Mouse (Mus musculus) CH12.LX (cell line): ENCODE measurements around the gene Nadsyn1. TPM values are rescaled to one million over a fixed set of nuclear protein-coding genes. Genes with fewer than 3 reads are reported as not detected.

Experiments used
- DNase-seq: peaks from one replicate; pipeline ENCODE4 v3.0.0-alpha.2; 2013; ENCODE audit errors: extremely low read depth
- H3K27ac ChIP-seq: 2 replicates; pipeline ENCODE4 v1.5.1; 2012; ENCODE audit warnings: low read depth, mild to moderate bottlenecking, control low read depth, moderate library complexity; ENCODE audit not compliant: insufficient read depth
- H3K27me3 ChIP-seq: replicated peaks from 2 replicates; pipeline ENCODE3; 2012; ENCODE audit warnings: inconsistent platforms
- H3K36me3 ChIP-seq, 2 experiments: replicated peaks in 1 of 2; 2 replicates each; pipeline versions ENCODE3 to v1.6.1; 2012; ENCODE audit warnings: inconsistent platforms in 1 of 2, low read length in 1 of 2, mild to moderate bottlenecking in 1 of 2, mixed read lengths in 1 of 2, moderate library complexity in 1 of 2; ENCODE audit not compliant: control insufficient read depth in 1 of 2, insufficient read depth in 1 of 2
- H3K4me1 ChIP-seq, 2 experiments: 2 replicates each; pipeline ENCODE4 v1.6.1; 2012; ENCODE audit warnings: inconsistent platforms in 1 of 2, moderate library complexity in 1 of 2; ENCODE audit not compliant: insufficient read depth in 2 of 2, control insufficient read depth in 1 of 2
- H3K4me2 ChIP-seq: 2 replicates; pipeline ENCODE4 v1.6.1; 2012; ENCODE audit warnings: low read depth, mild to moderate bottlenecking, control low read depth; ENCODE audit not compliant: poor library complexity, insufficient read depth, severe bottlenecking
- H3K4me3 ChIP-seq, 3 experiments: fragments of 150-350 bp in 1 of 3; sonication (generic) in 1 of 3; replicated peaks in 1 of 3; 2 replicates each; pipeline versions ENCODE3 to v1.5.1; 2011 to 2012; ENCODE audit warnings: low read depth in 2 of 3, low read length in 2 of 3, mild to moderate bottlenecking in 2 of 3, moderate library complexity in 2 of 3, control low read depth in 1 of 3, improper control_type of control experiment in 1 of 3, inconsistent platforms in 1 of 3, mixed read lengths in 1 of 3; ENCODE audit not compliant: poor library complexity in 1 of 3
- H3K79me2 ChIP-seq: replicated peaks from 2 replicates; pipeline ENCODE4 v1.6.1; 2012; ENCODE audit warnings: mild to moderate bottlenecking, moderate library complexity; ENCODE audit not compliant: control insufficient read depth, poor library complexity, insufficient read depth, severe bottlenecking; ENCODE audit errors: extremely low read depth
- H3K9ac ChIP-seq: 2 replicates; pipeline ENCODE4 v1.6.1; 2012; ENCODE audit warnings: low read depth, mild to moderate bottlenecking, control low read depth, moderate library complexity; ENCODE audit not compliant: insufficient read depth
- H3K9me3 ChIP-seq: replicated peaks from 2 replicates; pipeline ENCODE3; 2012; ENCODE audit warnings: low read length, inconsistent platforms, mixed read lengths
- BHLHE40 ChIP-seq: IDR thresholded peaks from 2 replicates; pipeline ENCODE4 v1.6.1; 2011; ENCODE audit warnings: mild to moderate bottlenecking, low read depth, low read length, improper control_type of control experiment
- CHD2 ChIP-seq: IDR thresholded peaks from 2 replicates; pipeline ENCODE4 v1.6.1; 2011; ENCODE audit warnings: low read length, improper control_type of control experiment
- CTCF ChIP-seq, 2 experiments: IDR thresholded peaks in 1 of 2; conservative IDR thresholded peaks in 1 of 2; 2 replicates each; pipeline ENCODE4 v1.5.1; 2011 to 2012; ENCODE audit warnings: low read depth in 2 of 2, low read length in 2 of 2, improper control_type of control experiment in 1 of 2, inconsistent platforms in 1 of 2, mild to moderate bottlenecking in 1 of 2, moderate library complexity in 1 of 2
- EP300 ChIP-seq: IDR thresholded peaks from 2 replicates; pipeline ENCODE4 v1.6.1; 2011; ENCODE audit warnings: low read length, improper control_type of control experiment
- ETS1 ChIP-seq: conservative IDR thresholded peaks from 2 replicates; pipeline ENCODE4 v1.6.1; 2012; ENCODE audit warnings: low read depth, mild to moderate bottlenecking, inconsistent platforms, low read length, improper control_type of control experiment, moderate library complexity
- HCFC1 ChIP-seq: IDR thresholded peaks from 2 replicates; pipeline ENCODE4 v1.6.1; 2012; ENCODE audit warnings: low read depth, mild to moderate bottlenecking, inconsistent platforms, low read length, improper control_type of control experiment
- IRF4 ChIP-seq: IDR thresholded peaks from 2 replicates; pipeline ENCODE4 v1.6.1; 2014; ENCODE audit warnings: low read depth, mild to moderate bottlenecking, inconsistent platforms, low read length, improper control_type of control experiment
- JUND ChIP-seq: conservative IDR thresholded peaks from 2 replicates; pipeline ENCODE4 v1.6.1; 2011; ENCODE audit warnings: low read depth, low read length, improper control_type of control experiment
- KAT2A ChIP-seq: IDR thresholded peaks from 2 replicates; pipeline ENCODE4 v1.6.1; 2012; ENCODE audit warnings: low read length, improper control_type of control experiment, inconsistent platforms; ENCODE audit not compliant: insufficient replicate concordance
- MAFK ChIP-seq: IDR thresholded peaks from 2 replicates; pipeline ENCODE4 v1.6.1; 2011; ENCODE audit warnings: low read length, improper control_type of control experiment; ENCODE audit not compliant: insufficient replicate concordance
- MAX ChIP-seq: IDR thresholded peaks from 2 replicates; pipeline ENCODE4 v1.6.1; 2011; ENCODE audit warnings: low read length, improper control_type of control experiment
- MEF2A ChIP-seq: IDR thresholded peaks from 2 replicates; pipeline ENCODE4 v1.6.1; 2014; ENCODE audit warnings: low read depth, mild to moderate bottlenecking, inconsistent platforms, low read length, improper control_type of control experiment, borderline replicate concordance
- MYC ChIP-seq: IDR thresholded peaks from 2 replicates; pipeline ENCODE4 v1.6.1; 2011; ENCODE audit warnings: low read depth, mild to moderate bottlenecking, improper control_type of control experiment, low read length
- NELFE ChIP-seq: IDR thresholded peaks from 2 replicates; pipeline ENCODE4 v1.6.1; 2011; ENCODE audit warnings: low read depth, low read length, improper control_type of control experiment
- NRF1 ChIP-seq: IDR thresholded peaks from 2 replicates; pipeline ENCODE4 v1.6.1; 2014; ENCODE audit warnings: low read depth, mild to moderate bottlenecking, inconsistent platforms, low read length, improper control_type of control experiment, moderate library complexity
- PAX5 ChIP-seq: IDR thresholded peaks from 2 replicates; pipeline ENCODE4 v1.6.1; 2012; ENCODE audit warnings: low read length, inconsistent platforms, mixed read lengths
- POLR2A ChIP-seq: IDR thresholded peaks from 2 replicates; pipeline ENCODE4 v1.6.1; 2011; ENCODE audit warnings: low read depth, mild to moderate bottlenecking, improper control_type of control experiment, low read length
- POLR2AphosphoS2 ChIP-seq: IDR thresholded peaks from 2 replicates; pipeline ENCODE4 v1.6.1; 2011; ENCODE audit warnings: low read depth, low read length, improper control_type of control experiment
- SIN3A ChIP-seq: IDR thresholded peaks from 2 replicates; pipeline ENCODE4 v1.6.1; 2012; ENCODE audit warnings: low read length, improper control_type of control experiment, inconsistent platforms
- SMC3 ChIP-seq: IDR thresholded peaks from 2 replicates; pipeline ENCODE4 v1.6.1; 2011; ENCODE audit warnings: low read depth, low read length, improper control_type of control experiment
- TBP ChIP-seq: conservative IDR thresholded peaks from 2 replicates; pipeline ENCODE4 v1.6.1; 2011; ENCODE audit warnings: low read depth, low read length, improper control_type of control experiment
- TCF12 ChIP-seq: IDR thresholded peaks from 2 replicates; pipeline ENCODE4 v1.6.1; 2014; ENCODE audit warnings: low read depth, mild to moderate bottlenecking, inconsistent platforms, low read length, improper control_type of control experiment
- UBTF ChIP-seq: IDR thresholded peaks from 2 replicates; pipeline ENCODE4 v1.6.1; 2012; ENCODE audit warnings: low read depth, mild to moderate bottlenecking, inconsistent platforms, low read length, improper control_type of control experiment, moderate library complexity
- ZC3H11A ChIP-seq: IDR thresholded peaks from 2 replicates; pipeline ENCODE4 v1.6.1; 2012; ENCODE audit warnings: low read depth, mild to moderate bottlenecking, inconsistent platforms, low read length, improper control_type of control experiment
- ZNF384 ChIP-seq: IDR thresholded peaks from 2 replicates; pipeline ENCODE4 v1.6.1; 2012; ENCODE audit warnings: low read depth, low read length, improper control_type of control experiment, inconsistent platforms
- dilution Hi-C: fragments of 300-500 bp; cut with MboI; formaldehyde crosslinking; loops from 2 replicates; pipeline ENCODE4 v1.14.3; 2020; ENCODE audit warnings: low sequenced_read_pairs; ENCODE audit not compliant: extremely low pct_unique_long_range_greater_than_20kb, extremely low pct_ligation_motif_present
- in situ Hi-C: fragments of 300-500 bp; cut with MboI; formaldehyde crosslinking; loops from 3 replicates; pipeline ENCODE4 v1.14.3; 2019; ENCODE audit warnings: low sequenced_read_pairs, low pct_ligation_motif_present, low pct_unique_long_range_greater_than_20kb, mixed read lengths
- polyA plus RNA-seq: library from polyadenylated mRNA; unstranded; fragments of >175 nt; gene quantifications from 2 replicates; pipeline ENCODE4 v1.2.1, GENCODE M21; 2012; ENCODE audit warnings: low read depth; ENCODE audit not compliant: insufficient read length
- total RNA-seq, 2 experiments: library from RNA; depleted of rRNA; stranded (reverse); fragments of 300-350 nt in 1 of 2; fragments of >200 nt in 1 of 2; gene quantifications; 2 replicates each; pipeline ENCODE4 v1.2.3; 2012 to 2014

Gene Nadsyn1
- total and polyA plus RNA-seq, 3 experiments = 5.4 to 11.7 (median 8.6) TPM

DNA sequence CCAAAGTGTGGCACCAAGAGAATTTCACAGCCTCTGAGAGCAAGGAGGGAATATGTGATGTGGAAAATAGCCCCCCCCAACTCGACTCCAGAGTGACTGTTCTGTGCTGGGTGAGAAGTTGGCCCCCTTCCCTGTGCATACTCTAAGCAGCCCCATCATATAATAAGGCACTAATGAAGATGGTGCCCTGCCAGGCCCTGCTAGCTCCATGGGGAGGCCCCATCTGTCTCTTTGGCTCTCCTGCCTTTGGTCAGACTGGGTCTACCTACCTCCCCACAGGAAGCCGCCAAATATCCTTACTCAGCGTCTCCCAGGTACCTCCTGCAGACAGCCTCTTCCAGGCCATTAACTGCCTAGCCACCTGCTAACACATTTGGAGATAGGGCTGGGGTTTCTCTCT is 63.7 kb downstream of the Nadsyn1 start:
- peaks cover 6 to 10% of the 10 kb centered on the region in 2 experiments; a peak in 3 of 4 replicates for H3K4me1 ChIP-seq
- H3K27ac ChIP-seq = no peak overlapping the region
- no peak overlapping the region for H3K4me3 ChIP-seq
- dilution Hi-C loops (no loop called here), in situ Hi-C loops (no loop called here)
- no peak overlapping the region for H3K4me2 ChIP-seq
- H3K9ac ChIP-seq = no peak overlapping the region
- no peak for DNase-seq
- no peaks in the 10 kb centered on the region for H3K79me2 ChIP-seq
- no peaks in the 10 kb centered on the region for H3K36me3 ChIP-seq
- H3K27me3 ChIP-seq = peaks cover 60% of the 10 kb centered on the region
- H3K9me3 ChIP-seq = no peaks in the 10 kb centered on the region
- TF ChIP-seq MYC = no peak
- TF ChIP-seq PAX5 = no peak
- no peak for TF ChIP-seq ZC3H11A
- no peak for TF ChIP-seq ZNF384
- no peak for TF ChIP-seq NRF1
- no peak for TF ChIP-seq ETS1
- TF ChIP-seq TCF12 = no peak
- TF ChIP-seq POLR2AphosphoS2 = no peak
- no peak for TF ChIP-seq MAFK
- no peak for TF ChIP-seq UBTF
- no peak for TF ChIP-seq POLR2A
- no peak for TF ChIP-seq EP300
- no peak for TF ChIP-seq SIN3A
- TF ChIP-seq HCFC1 = no peak
- TF ChIP-seq, all 38 proteins: peak for 0

DNA sequence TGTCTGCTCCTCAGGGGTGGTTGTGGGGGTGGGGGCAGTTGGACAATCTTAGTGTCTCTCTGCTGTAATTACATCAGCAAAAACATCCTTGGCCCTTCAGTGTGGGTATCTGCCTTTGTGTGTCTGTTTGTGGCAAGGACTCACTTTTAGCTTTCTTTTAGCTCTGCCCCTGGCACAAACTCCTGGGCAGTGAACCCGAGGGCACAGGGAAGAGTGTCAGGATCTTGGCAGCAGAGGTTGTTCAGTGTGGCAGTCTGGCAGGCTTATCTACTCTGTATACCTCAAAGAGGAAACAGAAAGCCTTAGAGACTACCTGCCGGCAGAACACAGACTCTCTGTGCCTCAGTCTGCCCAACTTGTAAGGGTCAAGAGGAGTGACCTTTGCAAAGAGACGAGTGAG is 65.0 kb downstream of the Nadsyn1 start:
- no peak for TF ChIP-seq POLR2AphosphoS2
- TF ChIP-seq BHLHE40 = no peak
- no peak for TF ChIP-seq PAX5
- no peak for TF ChIP-seq MYC
- no peak for TF ChIP-seq KAT2A
- TF ChIP-seq NELFE = no peak
- no peak for TF ChIP-seq JUND
- no peak for TF ChIP-seq CTCF (conservative IDR thresholded peaks at IDR 0.05 in 1 of 2, IDR thresholded peaks at IDR 0.05 in 1 of 2; ENCODE audit: low read depth in 2 of 2, low read length in 2 of 2)
- TF ChIP-seq TBP = no peak
- TF ChIP-seq POLR2A = no peak
- no peak for TF ChIP-seq MAX
- no peak for TF ChIP-seq CHD2
- TF ChIP-seq MEF2A = no peak
- no peak for TF ChIP-seq SMC3
- no peak for TF ChIP-seq IRF4
- TF ChIP-seq NRF1 = no peak
- no peak for TF ChIP-seq MAFK
- peak overlapping the region; percentile 93 for H3K4me2 ChIP-seq
- in situ Hi-C loops = no loop called here

More for the DNA sequence above, 65.0 kb downstream of the Nadsyn1 start:
- Histone ChIP-seq H3K4me3 (peak overlapping the region in 1 of 3 experiments; percentile 47), H3K79me2 (no peaks in the 10 kb centered on the region), H3K9me3 (no peaks in the 10 kb centered on the region), H3K36me3 (no peaks in the 10 kb centered on the region), H3K9ac (0 out of 2 replicates have a peak overlapping the region, but pooled peaks have one; percentile 11), H3K27ac (no peak overlapping the region), H3K4me1 (peaks cover 6 to 10% of the 10 kb centered on the region in 2 experiments; a peak in 3 of 4 replicates), H3K27me3 (peaks cover 59% of the 10 kb centered on the region)
- DNase-seq = no peak
- dilution Hi-C loops = no loop called here
